Mouse (Mus musculus): ENCODE results near the gene Mrtfa.

- TF ChIP-seq CTCF (IDR thresholded peaks at IDR 0.05; ENCODE audit: low read depth, low read length) (no peak), POLR2AphosphoS5 (IDR thresholded peaks at IDR 0.05; ENCODE audit: insufficient replicate concordance, low read depth, low read length) (no peak), GATA1 (IDR thresholded peaks at IDR 0.05; ENCODE audit: borderline replicate concordance, low read length) (no peak), GATA2 (IDR thresholded peaks at IDR 0.05; ENCODE audit: borderline replicate concordance, low read depth, low read length) (no peak), TAL1 (conservative IDR thresholded peaks at IDR 0.05; ENCODE audit: low read depth, low read length) (no peak)
These were observed 5.6 kb downstream of the Mrtfa start for GRCm38 (mm10) chr15:81184913-81185312.

All from G1E (cell line).